Mouse (Mus musculus): ENCODE results near the gene 4933407L21Rik. TPM values are rescaled to one million over a fixed set of nuclear protein-coding genes. Genes with fewer than 3 reads are reported as not detected.

Gene 4933407L21Rik
- polyA plus RNA-seq, 1 experiment from 2014 or later = 0.22 TPM

- no peak overlapping the region for H3K4me3 ChIP-seq
- no peaks in the 10 kb centered on the region for H3K9me3 ChIP-seq
- no peaks in the 10 kb centered on the region for H3K27me3 ChIP-seq (replicated peaks; ENCODE audit: low read depth, poor library complexity, severe bottlenecking)
- peak overlapping the region; percentile 48; the same call in 1 of the 2 replicates for H3K27ac ChIP-seq (replicated peaks)
- 80% methylated on average over 7 of the region's 7 CpGs for WGBS
- no peak for DNase-seq (ENCODE audit: low spot score)
- peaks cover 65% of the 10 kb centered on the region for H3K4me1 ChIP-seq
- H3K36me3 ChIP-seq (replicated peaks) = peaks cover 54% of the 10 kb centered on the region
These were observed 27.6 kb upstream of the 4933407L21Rik start for GRCm38 (mm10) chr1:85900521-85901333.

GRCm38 (mm10) chr1:85901516-85902107 lies 26.7 kb upstream of the 4933407L21Rik start:
- DNase-seq (ENCODE audit: low spot score) = no peak
- no peak overlapping the region for H3K4me3 ChIP-seq
- H3K4me1 ChIP-seq = peaks cover 57% of the 10 kb centered on the region
- H3K36me3 ChIP-seq (replicated peaks) = peaks cover 63% of the 10 kb centered on the region
- H3K27me3 ChIP-seq (replicated peaks; ENCODE audit: low read depth, poor library complexity, severe bottlenecking) = no peaks in the 10 kb centered on the region
- no peak overlapping the region for H3K27ac ChIP-seq (replicated peaks)
- H3K9me3 ChIP-seq = no peaks in the 10 kb centered on the region
- WGBS = 86% methylated on average over 3 of the region's 3 CpGs

GRCm38 (mm10) chr1:85902108-85902561 lies 26.1 kb upstream of the 4933407L21Rik start:
- H3K4me3 ChIP-seq = no peak overlapping the region
- no peak overlapping the region for H3K27ac ChIP-seq (replicated peaks)
- DNase-seq (ENCODE audit: low spot score) = no peak
- 78% methylated on average over 7 of the region's 7 CpGs for WGBS
- peaks cover 51% of the 10 kb centered on the region for H3K4me1 ChIP-seq
- peaks cover 68% of the 10 kb centered on the region for H3K36me3 ChIP-seq (replicated peaks)
- no peaks in the 10 kb centered on the region for H3K9me3 ChIP-seq
- H3K27me3 ChIP-seq (replicated peaks; ENCODE audit: low read depth, poor library complexity, severe bottlenecking) = no peaks in the 10 kb centered on the region

- Histone ChIP-seq H3K4me1 (peaks cover 4% of the 10 kb centered on the region), H3K27ac (replicated peaks) (no peak overlapping the region), H3K9me3 (no peaks in the 10 kb centered on the region; the same call in 1 of the 2 replicates), H3K27me3 (replicated peaks; ENCODE audit: low read depth, poor library complexity, severe bottlenecking) (no peaks in the 10 kb centered on the region), H3K36me3 (replicated peaks) (peaks cover 95% of the 10 kb centered on the region), H3K4me3 (no peak overlapping the region)
- no peak for DNase-seq (ENCODE audit: low spot score)
- WGBS = 94% methylated on average over 12 of the region's 12 CpGs
These were observed 21.4 kb upstream of the 4933407L21Rik start for GRCm38 (mm10) chr1:85906892-85907291.

GRCm38 (mm10) chr1:85908754-85909590 lies 19.3 kb upstream of the 4933407L21Rik start:
- H3K27me3 ChIP-seq (replicated peaks; ENCODE audit: low read depth, poor library complexity, severe bottlenecking) = no peaks in the 10 kb centered on the region
- H3K36me3 ChIP-seq (replicated peaks) = peaks cover 74% of the 10 kb centered on the region
- no peaks in the 10 kb centered on the region for H3K4me1 ChIP-seq
- no peaks in the 10 kb centered on the region; the same call in 1 of the 2 replicates for H3K9me3 ChIP-seq
- no peak overlapping the region for H3K27ac ChIP-seq (replicated peaks)
- 78% methylated on average over 13 of the region's 13 CpGs for WGBS
- DNase-seq (ENCODE audit: low spot score) = no peak
- no peak overlapping the region for H3K4me3 ChIP-seq

- 94% methylated on average over 7 of the region's 7 CpGs for WGBS
- no peak for DNase-seq (ENCODE audit: low spot score)
- Histone ChIP-seq H3K4me1 (peaks cover 14% of the 10 kb centered on the region), H3K4me3 (no peak overlapping the region), H3K9me3 (no peaks in the 10 kb centered on the region; the same call in 1 of the 2 replicates), H3K36me3 (replicated peaks) (peaks cover 32% of the 10 kb centered on the region), H3K27me3 (replicated peaks; ENCODE audit: low read depth, poor library complexity, severe bottlenecking) (no peaks in the 10 kb centered on the region), H3K27ac (replicated peaks) (no peak overlapping the region)
These were observed 15.1 kb upstream of the 4933407L21Rik start for GRCm38 (mm10) chr1:85913078-85913755.

- H3K27ac ChIP-seq (replicated peaks) = no peak overlapping the region
- peaks cover 14% of the 10 kb centered on the region for H3K4me1 ChIP-seq
- H3K4me3 ChIP-seq = no peak overlapping the region
- H3K27me3 ChIP-seq (replicated peaks; ENCODE audit: low read depth, poor library complexity, severe bottlenecking) = no peaks in the 10 kb centered on the region
- no peak for DNase-seq (ENCODE audit: low spot score)
- no peaks in the 10 kb centered on the region; the same call in 1 of the 2 replicates for H3K9me3 ChIP-seq
- peaks cover 7% of the 10 kb centered on the region for H3K36me3 ChIP-seq (replicated peaks)
These were observed 12.4 kb upstream of the 4933407L21Rik start for GRCm38 (mm10) chr1:85915890-85916289.

- Histone ChIP-seq H3K27me3 (replicated peaks; ENCODE audit: low read depth, poor library complexity, severe bottlenecking) (no peaks in the 10 kb centered on the region), H3K9me3 (no peaks in the 10 kb centered on the region), H3K36me3 (replicated peaks) (no peaks in the 10 kb centered on the region), H3K4me3 (no peak overlapping the region), H3K27ac (replicated peaks) (no peak overlapping the region), H3K4me1 (peaks cover 14% of the 10 kb centered on the region)
- 44% methylated on average over 4 of the region's 4 CpGs for WGBS
- peak; percentile 47 for DNase-seq (ENCODE audit: low spot score)
These were observed 11.3 kb upstream of the 4933407L21Rik start for GRCm38 (mm10) chr1:85916830-85917450.

- no peaks in the 10 kb centered on the region for H3K36me3 ChIP-seq (replicated peaks)
- WGBS = 81% methylated on average over 7 of the region's 7 CpGs
- no peaks in the 10 kb centered on the region for H3K27me3 ChIP-seq (replicated peaks; ENCODE audit: low read depth, poor library complexity, severe bottlenecking)
- no peak for DNase-seq (ENCODE audit: low spot score)
- no peak overlapping the region for H3K4me3 ChIP-seq
- no peak overlapping the region for H3K27ac ChIP-seq (replicated peaks)
- no peaks in the 10 kb centered on the region for H3K9me3 ChIP-seq
- H3K4me1 ChIP-seq = peaks cover 20% of the 10 kb centered on the region
These were observed 8.7 kb upstream of the 4933407L21Rik start for GRCm38 (mm10) chr1:85919621-85920020.

GRCm38 (mm10) chr1:85921725-85922124 lies 6.6 kb upstream of the 4933407L21Rik start:
- Histone ChIP-seq H3K4me1 (peaks cover 17% of the 10 kb centered on the region), H3K9me3 (no peaks in the 10 kb centered on the region), H3K4me3 (no peak overlapping the region), H3K27me3 (replicated peaks; ENCODE audit: low read depth, poor library complexity, severe bottlenecking) (no peaks in the 10 kb centered on the region), H3K27ac (replicated peaks) (no peak overlapping the region), H3K36me3 (replicated peaks) (no peaks in the 10 kb centered on the region)
- 86% methylated on average over 7 of the region's 7 CpGs for WGBS
- no peak for DNase-seq (ENCODE audit: low spot score)

- Histone ChIP-seq H3K27me3 (replicated peaks; ENCODE audit: low read depth, poor library complexity, severe bottlenecking) (no peaks in the 10 kb centered on the region), H3K9me3 (no peaks in the 10 kb centered on the region), H3K27ac (replicated peaks) (no peak overlapping the region), H3K4me3 (no peak overlapping the region), H3K4me1 (peaks cover 11% of the 10 kb centered on the region), H3K36me3 (replicated peaks) (no peaks in the 10 kb centered on the region)
- 73% methylated on average over 7 of the region's 7 CpGs for WGBS
- DNase-seq (ENCODE audit: low spot score) = no peak
These were observed 6.0 kb upstream of the 4933407L21Rik start for GRCm38 (mm10) chr1:85922127-85922864.

All from embryonic facial prominence, embryonic 10.5 days (tissue).